Mouse (Mus musculus) C2C12 (cell line): ENCODE results near the gene Mapkapk2.

Experiments used
- CTCF ChIP-seq: IDR thresholded peaks from one replicate; pipeline ENCODE4 v1.5.1; 2011; ENCODE audit not compliant: control insufficient read depth, insufficient read depth, insufficient read length
- USF1 ChIP-seq: IDR thresholded peaks from one replicate; pipeline ENCODE4 v1.6.1; 2011; ENCODE audit warnings: low read depth, mild to moderate bottlenecking, control low read depth, moderate library complexity

DNA sequence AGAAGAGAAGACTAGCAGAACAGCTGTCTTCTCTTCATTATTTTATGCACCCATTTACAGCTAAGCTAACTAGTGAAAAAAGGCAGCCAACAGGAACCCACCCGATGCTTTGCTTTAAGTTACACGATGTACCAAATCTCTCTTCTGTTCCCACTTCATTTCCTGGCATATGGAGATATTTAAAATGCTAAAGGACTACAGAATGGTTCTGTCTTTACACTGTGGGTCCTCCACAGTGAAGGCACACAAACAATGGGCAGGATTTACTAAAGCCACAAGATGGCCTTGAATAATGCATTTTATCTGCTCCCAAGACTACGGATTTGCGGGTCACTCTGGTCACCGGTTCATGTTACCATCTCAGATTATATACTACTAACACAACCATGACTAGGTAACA lies 39.5 kb upstream of the Mapkapk2 start:
- TF ChIP-seq CTCF (no peak), USF1 (no peak)
